ENCODE assay signal across 29 mouse cellular contexts in the genomic region with DNA sequence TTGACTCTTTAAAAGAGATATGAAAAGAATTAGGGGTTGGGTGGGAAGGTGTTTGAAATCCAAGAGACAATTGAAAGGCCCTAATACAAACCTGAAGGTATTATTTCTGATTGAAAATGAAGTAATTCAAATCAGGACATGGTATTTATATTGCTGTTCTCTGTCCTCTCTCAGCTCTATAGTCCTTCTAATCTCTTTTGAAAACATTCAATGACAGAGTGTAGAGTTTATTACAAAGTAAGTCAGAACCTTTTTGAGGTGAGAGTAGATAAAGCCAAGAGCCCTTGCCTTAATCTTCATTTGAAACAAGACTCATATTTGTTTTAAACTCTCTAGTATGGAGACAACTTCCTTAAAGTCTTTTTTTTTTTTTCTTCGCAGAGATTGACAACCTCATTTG.
"Had no signal": no experiment of that assay in that cellular context is flagged by ENCODE, and none has a peak within 500 bp of the region (broad histone marks: within the 10 kb centered on the region; RNA-seq: fewer than 3 reads in every experiment).

No protein-coding gene starts in this region.

- DNase-seq: cerebellum, adult 2 months; cerebellum, adult 8-10 months; cerebellum, adult 9-10 months; cerebellum, adult 9-11 months; cerebellum, postnatal 10 days; cerebellum, postnatal 14 days; cerebellum, postnatal 25 days; cerebellum, postnatal 36 days; embryo, embryonic 11 days; forebrain, postnatal 0 days; gastrocnemius, adult 2 months; gastrocnemius, postnatal 10 days; gastrocnemius, postnatal 14 days; gastrocnemius, postnatal 25 days; gastrocnemius, postnatal 36 days; heart, adult 11 months; heart, adult 18-20 months; heart, adult 2 months had no signal

- ATAC-seq: forebrain, embryonic 13.5 days; forebrain, embryonic 14.5 days; forebrain, embryonic 15.5 days; forebrain, embryonic 16.5 days; forebrain, postnatal 0 days had no signal

- H3K4me2 ChIP-seq: embryonic facial prominence, embryonic 12.5 days; embryonic facial prominence, embryonic 13.5 days; embryonic facial prominence, embryonic 15.5 days; forebrain, embryonic 12.5 days; forebrain, embryonic 13.5 days; forebrain, embryonic 15.5 days had no signal

- H3K4me1 ChIP-seq: embryonic facial prominence, embryonic 10.5 days; embryonic facial prominence, embryonic 12.5 days; embryonic facial prominence, embryonic 13.5 days; embryonic facial prominence, embryonic 15.5 days; forebrain, embryonic 10.5 days; forebrain, embryonic 12.5 days; forebrain, embryonic 13.5 days; forebrain, embryonic 15.5 days had no signal

- H3K27ac ChIP-seq: embryonic facial prominence, embryonic 10.5 days; embryonic facial prominence, embryonic 12.5 days; embryonic facial prominence, embryonic 13.5 days; embryonic facial prominence, embryonic 15.5 days; forebrain, embryonic 10.5 days; forebrain, embryonic 12.5 days; forebrain, embryonic 13.5 days; forebrain, embryonic 15.5 days; gastrocnemius, adult 2 months; heart, adult 2 months had no signal

- H3K4me3 ChIP-seq: embryonic facial prominence, embryonic 10.5 days; embryonic facial prominence, embryonic 12.5 days; embryonic facial prominence, embryonic 13.5 days; embryonic facial prominence, embryonic 15.5 days; erythroblast, embryonic 14.5 days; forebrain, embryonic 10.5 days; forebrain, embryonic 12.5 days; forebrain, embryonic 13.5 days; forebrain, embryonic 15.5 days; gastrocnemius, adult 2 months; heart, adult 2 months had no signal

- H3K36me3 ChIP-seq: embryonic facial prominence, embryonic 10.5 days; embryonic facial prominence, embryonic 12.5 days; embryonic facial prominence, embryonic 13.5 days; embryonic facial prominence, embryonic 15.5 days; forebrain, embryonic 10.5 days; forebrain, embryonic 12.5 days; forebrain, embryonic 15.5 days had no signal

- H3K9ac ChIP-seq: embryonic facial prominence, embryonic 12.5 days; embryonic facial prominence, embryonic 13.5 days; embryonic facial prominence, embryonic 15.5 days; forebrain, embryonic 12.5 days; forebrain, embryonic 13.5 days; forebrain, embryonic 15.5 days; forebrain, postnatal 0 days had no signal

- H3K27me3 ChIP-seq: embryonic facial prominence, embryonic 12.5 days; embryonic facial prominence, embryonic 13.5 days; embryonic facial prominence, embryonic 15.5 days; forebrain, embryonic 12.5 days; forebrain, embryonic 13.5 days; forebrain, embryonic 15.5 days had no signal

- H3K9me3 ChIP-seq: embryonic facial prominence, embryonic 10.5 days; embryonic facial prominence, embryonic 12.5 days; embryonic facial prominence, embryonic 13.5 days; embryonic facial prominence, embryonic 15.5 days; forebrain, embryonic 10.5 days; forebrain, embryonic 12.5 days; forebrain, embryonic 13.5 days; forebrain, embryonic 15.5 days had no signal
